Mouse (Mus musculus) kidney, postnatal 0 days (tissue): ENCODE results near the gene Stk19. TPM values are rescaled to one million over a fixed set of nuclear protein-coding genes. Genes with fewer than 3 reads are reported as not detected.

Experiments
- ATAC-seq: fragments of 200-750 bp; cut with Nextera tagmentation; replicated peaks from 2 replicates; pipeline ENCODE4 v1.8.0; 2017; ENCODE audit warnings: low read depth, moderate number of reproducible peaks, moderate TSS enrichment, moderate library complexity; ENCODE audit not compliant: low FRiP score
- DNase-seq: peaks from one replicate; pipeline ENCODE4 v3.0.0-alpha.2; 2016; ENCODE audit warnings: low spot score
- H3K27ac ChIP-seq: fragments of 300-500 bp; sonication (generic); 2 replicates; pipeline ENCODE4 v1.5.1; 2014; ENCODE audit warnings: mild to moderate bottlenecking
- H3K27me3 ChIP-seq: fragments of 300-500 bp; sonication (generic); 2 replicates; pipeline ENCODE4 v1.6.1; 2014; ENCODE audit warnings: low read length, mixed read lengths; ENCODE audit not compliant: insufficient read depth
- H3K36me3 ChIP-seq: fragments of 300-500 bp; sonication (generic); 2 replicates; pipeline ENCODE4 v1.6.1; 2014; ENCODE audit warnings: low read length, mixed read lengths; ENCODE audit not compliant: insufficient read depth
- H3K4me1 ChIP-seq: fragments of 300-500 bp; sonication (generic); replicated peaks from 2 replicates; pipeline ENCODE4 v1.6.1; 2014; ENCODE audit warnings: antibody characterized with exemption, low read length, mixed read lengths; ENCODE audit not compliant: insufficient read depth
- H3K4me2 ChIP-seq: fragments of 300-500 bp; sonication (generic); 2 replicates; pipeline ENCODE4 v1.6.1; 2014; ENCODE audit warnings: mild to moderate bottlenecking, low read length, moderate library complexity, mixed read lengths
- H3K4me3 ChIP-seq: fragments of 300-500 bp; sonication (generic); replicated peaks from 2 replicates; pipeline ENCODE4 v1.5.1; 2014; ENCODE audit warnings: low read depth, low read length
- H3K9ac ChIP-seq: fragments of 300-500 bp; sonication (generic); 2 replicates; pipeline ENCODE4 v1.6.1; 2014; ENCODE audit warnings: low read depth, low read length
- H3K9me3 ChIP-seq: fragments of 300-500 bp; sonication (generic); replicated peaks from 2 replicates; pipeline ENCODE4 v1.6.1; 2016; ENCODE audit warnings: low read length, inconsistent platforms, mixed read lengths
- CTCF ChIP-seq: IDR thresholded peaks from 2 replicates; pipeline ENCODE4 v1.5.1; 2016; ENCODE audit warnings: antibody characterized with exemption, low read depth, mild to moderate bottlenecking, moderate library complexity
- WGBS: fragments of 180-500 bp; shearing (Covaris S2); extraction: QIAGEN DNeasy Blood & Tissue Kit; methylation state at CpG from one replicate; pipeline ENCODE4 v1.1.7; 2014; 5-methylcytosine and 5-hydroxymethylcytosine counted together
- microRNA-seq: library from miRNA; unstranded; fragments of <30 nt; microRNA quantifications from one replicate; pipeline ENCODE4, GENCODE M21; 2016
- polyA plus RNA-seq: library from polyadenylated mRNA; unstranded; fragments of >200 nt; fragmentation: Nextera tagmentation; extraction: Ambion mirVana; gene quantifications from 2 replicates; pipeline ENCODE4 v1.2.1, GENCODE M21; 2015

Gene Stk19
- polyA plus RNA-seq, 1 experiment from 2014 or later = 30.8 TPM

GRCm38 (mm10) chr17:34795016-34795415 lies 41.7 kb downstream of the Stk19 start:
- Histone ChIP-seq H3K4me2 (no peak overlapping the region), H3K4me1 (no peaks in the 10 kb centered on the region), H3K4me3 (no peak overlapping the region), H3K9me3 (no peaks in the 10 kb centered on the region), H3K36me3 (no peaks in the 10 kb centered on the region), H3K27me3 (no peaks in the 10 kb centered on the region), H3K27ac (no peak overlapping the region), H3K9ac (no peak overlapping the region)
- ATAC-seq (no peak), DNase-seq (no peak)
- WGBS = 86% methylated on average over 10 of the region's 10 CpGs
- TF ChIP-seq CTCF = no peak

GRCm38 (mm10) chr17:34777680-34778325 lies 58.9 kb downstream of the Stk19 start:
- Histone ChIP-seq H3K27ac (no peak overlapping the region), H3K36me3 (no peaks in the 10 kb centered on the region), H3K9ac (no peak overlapping the region), H3K27me3 (no peaks in the 10 kb centered on the region), H3K4me2 (no peak overlapping the region), H3K4me3 (no peak overlapping the region), H3K4me1 (no peaks in the 10 kb centered on the region), H3K9me3 (peaks cover 4% of the 10 kb centered on the region)
- TF ChIP-seq CTCF = no peak
- DNase-seq (no peak), ATAC-seq (no peak)
- 71% methylated on average over 9 of the region's 9 CpGs for WGBS

Small RNA genes lying within 50 kb of the gene (microRNA-seq; reads per million reads assigned to microRNA genes)
- gene Mir6970 (not detected), gene Mir6971 (3.2 reads per million, percentile 8 among the genes with 10 or more reads in this experiment), gene Mir6972 (not detected)

Other genes with a start within 250 kb of the Stk19 start
- 28.5 and 29.5 TPM in 2 replicates for gene Gpsm3, start 247.1 kb downstream of the Stk19 start, polyA plus RNA-seq
- 13.0 and 13.2 TPM in 2 replicates for gene Pbx2, start 245.7 kb downstream of the Stk19 start, polyA plus RNA-seq
- gene Ager, start 239.1 kb downstream of the Stk19 start, polyA plus RNA-seq = 7.4 and 7.9 TPM in 2 replicates
- 154 and 177 TPM in 2 replicates for gene Rnf5, start 233.3 kb downstream of the Stk19 start, polyA plus RNA-seq
- 56.1 and 58.6 TPM in 2 replicates for gene Agpat1, start 232.7 kb downstream of the Stk19 start, polyA plus RNA-seq
- gene Egfl8, start 221.0 kb downstream of the Stk19 start, polyA plus RNA-seq = 5.9 and 6.6 TPM in 2 replicates
- 62.9 and 65.5 TPM in 2 replicates for gene Ppt2, start 208.4 kb downstream of the Stk19 start, polyA plus RNA-seq
- gene Prrt1, start 207.4 kb downstream of the Stk19 start, polyA plus RNA-seq = 0.36 and 0.55 TPM in 2 replicates
- 16.4 and 18.6 TPM in 2 replicates for gene Fkbpl, start 192.2 kb downstream of the Stk19 start, polyA plus RNA-seq
- gene Atf6b, start 189.8 kb downstream of the Stk19 start, polyA plus RNA-seq = 62.0 and 65.8 TPM in 2 replicates
- gene Tnxb, start 166.4 kb downstream of the Stk19 start, polyA plus RNA-seq = 0.19 and 0.26 TPM in 2 replicates
- 0.22 and 0.41 TPM in 2 replicates for gene C4b, start 93.1 kb downstream of the Stk19 start, polyA plus RNA-seq
- 0.13 and 0.20 TPM in 2 replicates for gene Cyp21a1, start 32.4 kb downstream of the Stk19 start, polyA plus RNA-seq
- 48.2 and 49.7 TPM in 2 replicates for gene Dxo, start 74 bp upstream of the Stk19 start, polyA plus RNA-seq
- 36.8 and 37.3 TPM in 2 replicates for gene Skiv2l, start 13.3 kb upstream of the Stk19 start, polyA plus RNA-seq
- 73.5 and 79.5 TPM in 2 replicates for gene Nelfe, start 13.4 kb upstream of the Stk19 start, polyA plus RNA-seq
- gene Cfb, start 25.6 kb upstream of the Stk19 start, polyA plus RNA-seq = 21.1 and 25.6 TPM in 2 replicates
- 2.3 and 3.4 TPM in 2 replicates for gene Zbtb12, start 42.5 kb upstream of the Stk19 start, polyA plus RNA-seq
- gene Gm20547, start 45.1 kb upstream of the Stk19 start, polyA plus RNA-seq = not detected in 2 replicates
- gene C2, start 61.3 kb upstream of the Stk19 start, polyA plus RNA-seq = 7.0 and 7.4 TPM in 2 replicates
- gene Ehmt2, start 61.5 kb upstream of the Stk19 start, polyA plus RNA-seq = 44.1 and 49.1 TPM in 2 replicates
- 24.2 and 27.3 TPM in 2 replicates for gene Slc44a4, start 77.5 kb upstream of the Stk19 start, polyA plus RNA-seq
- gene Neu1, start 94.3 kb upstream of the Stk19 start, polyA plus RNA-seq = 92.0 and 101 TPM in 2 replicates
- 2.2 and 2.6 TPM in 2 replicates for gene Hspa1b, start 122.3 kb upstream of the Stk19 start, polyA plus RNA-seq
- gene Gm20481, start 133.0 kb upstream of the Stk19 start, polyA plus RNA-seq = not detected in 2 replicates
- gene Hspa1a, start 135.2 kb upstream of the Stk19 start, polyA plus RNA-seq = 22.4 and 23.5 TPM in 2 replicates
- 0.54 and 0.72 TPM in 2 replicates for gene Hspa1l, start 135.8 kb upstream of the Stk19 start, polyA plus RNA-seq
- gene Lsm2, start 144.9 kb upstream of the Stk19 start, polyA plus RNA-seq = 133 and 141 TPM in 2 replicates
- 61.3 and 63.3 TPM in 2 replicates for gene Vars, start 164.0 kb upstream of the Stk19 start, polyA plus RNA-seq
- gene Vwa7, start 179.6 kb upstream of the Stk19 start, polyA plus RNA-seq = 0.16 and 0.20 TPM in 2 replicates
- gene Sapcd1, start 191.1 kb upstream of the Stk19 start, polyA plus RNA-seq = 2.3 and 3.7 TPM in 2 replicates
- 2.7 and 3.0 TPM in 2 replicates for gene Msh5, start 209.8 kb upstream of the Stk19 start, polyA plus RNA-seq
- 266 and 282 TPM in 2 replicates for gene Clic1, start 213.0 kb upstream of the Stk19 start, polyA plus RNA-seq
- gene Ddah2, start 222.1 kb upstream of the Stk19 start, polyA plus RNA-seq = 227 and 244 TPM in 2 replicates
- not detected in 2 replicates for gene Ly6g6c, start 228.4 kb upstream of the Stk19 start, polyA plus RNA-seq
- gene Mpig6b, start 229.2 kb upstream of the Stk19 start, polyA plus RNA-seq = 0.36 and 0.45 TPM in 2 replicates
- 1.3 and 1.6 TPM in 2 replicates for gene Ly6g6e, start 240.0 kb upstream of the Stk19 start, polyA plus RNA-seq
- 7.6 and 7.8 TPM in 2 replicates for gene Ly6g6d, start 241.1 kb upstream of the Stk19 start, polyA plus RNA-seq
- not detected in 2 replicates for gene Ly6g6f, start 248.7 kb upstream of the Stk19 start, polyA plus RNA-seq